Mouse (Mus musculus) layer of hippocampus, postnatal 10 days (tissue): ENCODE data around the gene Myo15. TPM values are rescaled to one million over a fixed set of nuclear protein-coding genes. Genes with fewer than 3 reads are reported as not detected.
A peak's percentile ranks its signal among the peaks of the same experiment; 100 is the strongest.
"Not testable (repeated sequence)": the region's sequence is repeated elsewhere in the genome, so short reads cannot be mapped to it uniquely, and the experiment has no call there.

Source experiments
- DNase-seq, 2 experiments: peaks; one replicate each; pipeline ENCODE4 v3.0.0; 2021; ENCODE audit warnings: low spot score in 2 of 2
- total RNA-seq, 2 experiments: library from RNA; stranded (reverse); gene quantifications; 2 replicates each; pipeline ENCODE4 v1.2.3; 2021

Gene Myo15
- total RNA-seq, 2 experiments from 2014 or later, result 0.13 to 0.18 TPM

GRCm38 (mm10) chr11:60507281-60507680 is 38.1 kb downstream of the Myo15 start:
- DNase-seq, result no peak

GRCm38 (mm10) chr11:60508950-60509349 is 39.8 kb downstream of the Myo15 start:
- DNase-seq, result no peak

- DNase-seq, result no peak
Measured at GRCm38 (mm10) chr11:60509500-60509899, 40.4 kb downstream of the Myo15 start.

- DNase-seq, result no peak
Measured at GRCm38 (mm10) chr11:60511893-60512292, 42.8 kb downstream of the Myo15 start.

GRCm38 (mm10) chr11:60512520-60512919 is 43.4 kb downstream of the Myo15 start:
- no peak for DNase-seq

- DNase-seq, result no peak
Measured at GRCm38 (mm10) chr11:60514941-60515340, 45.8 kb downstream of the Myo15 start.

GRCm38 (mm10) chr11:60518305-60518704 is 49.2 kb downstream of the Myo15 start:
- DNase-seq, result no peak

- no peak for DNase-seq
Measured at GRCm38 (mm10) chr11:60522027-60522426, 52.9 kb downstream of the Myo15 start.

- no peak for DNase-seq
Measured at GRCm38 (mm10) chr11:60522661-60523365, 53.7 kb downstream of the Myo15 start.

GRCm38 (mm10) chr11:60526461-60526860 is 57.3 kb downstream of the Myo15 start:
- DNase-seq, result no peak

GRCm38 (mm10) chr11:60535676-60536075 is 66.5 kb downstream of the Myo15 start:
- no peak for DNase-seq

- DNase-seq, result peak; percentile 43 to 49
Measured at GRCm38 (mm10) chr11:60536180-60536858, 67.2 kb downstream of the Myo15 start, which contains the start of gene Alkbh5. TSS of gene Alkbh5 (plus strand) at chr11:60536381.

GRCm38 (mm10) chr11:60536859-60537467 is 67.8 kb downstream of the Myo15 start:
- peak; percentile 91 to 92 for DNase-seq

- peak; percentile 94 to 97 for DNase-seq
Measured at GRCm38 (mm10) chr11:60537468-60538347, 68.6 kb downstream of the Myo15 start.

GRCm38 (mm10) chr11:60538371-60539281 is 69.5 kb downstream of the Myo15 start:
- DNase-seq, result peak; percentile 34 to 40

- DNase-seq, result no peak
Measured at GRCm38 (mm10) chr11:60539540-60539939, 70.4 kb downstream of the Myo15 start.

GRCm38 (mm10) chr11:60540002-60540610 is 71.0 kb downstream of the Myo15 start:
- DNase-seq, result no peak

GRCm38 (mm10) chr11:60540761-60541160 is 71.6 kb downstream of the Myo15 start:
- DNase-seq, result no peak

GRCm38 (mm10) chr11:60541831-60542230 is 72.7 kb downstream of the Myo15 start:
- no peak for DNase-seq

- DNase-seq, result not testable (repeated sequence)
Measured at GRCm38 (mm10) chr11:60543211-60543610, 74.1 kb downstream of the Myo15 start.
